Mouse (Mus musculus): ENCODE measurements around the gene Bace2. TPM values are rescaled to one million over a fixed set of nuclear protein-coding genes. Genes with fewer than 3 reads are reported as not detected.
A peak's percentile ranks its signal among the peaks of the same experiment; 100 is the strongest.

Gene Bace2
- polyA plus RNA-seq, 1 experiment from 2014 or later, result 12.2 TPM

- H3K36me3 ChIP-seq (ENCODE audit: insufficient read depth), result no peaks in the 10 kb centered on the region
- no peaks in the 10 kb centered on the region for H3K9me3 ChIP-seq (ENCODE audit: low read depth, low read length)
- DNase-seq (no peak), ATAC-seq (ENCODE audit: insufficient read depth) (no peak)
- H3K4me3 ChIP-seq (ENCODE audit: low read depth, low read length), result no peak overlapping the region
- H3K27ac ChIP-seq (ENCODE audit: low read depth), result no peak overlapping the region
- no peaks in the 10 kb centered on the region for H3K27me3 ChIP-seq (ENCODE audit: insufficient read depth, low read length)
- 0 out of 2 replicates have a peak, but pooled peaks cover 6% of the 10 kb centered on the region for H3K4me1 ChIP-seq (ENCODE audit: insufficient read depth)
- no peak for TF ChIP-seq CTCF (IDR thresholded peaks at IDR 0.05; ENCODE audit: low read depth)
- no peak overlapping the region for H3K4me2 ChIP-seq
- H3K9ac ChIP-seq, result no peak overlapping the region
Measured at GRCm38 (mm10) chr16:97401741-97402140, 45.2 kb downstream of the Bace2 start.

- Histone ChIP-seq H3K4me3 (ENCODE audit: low read depth, low read length) (no peak overlapping the region), H3K27ac (ENCODE audit: low read depth) (no peak overlapping the region), H3K27me3 (ENCODE audit: insufficient read depth, low read length) (no peaks in the 10 kb centered on the region), H3K4me1 (ENCODE audit: insufficient read depth) (0 out of 2 replicates have a peak, but pooled peaks cover 6% of the 10 kb centered on the region), H3K4me2 (no peak overlapping the region), H3K9me3 (ENCODE audit: low read depth, low read length) (no peaks in the 10 kb centered on the region), H3K36me3 (ENCODE audit: insufficient read depth) (no peaks in the 10 kb centered on the region), H3K9ac (no peak overlapping the region)
- DNase-seq, result no peak
- TF ChIP-seq CTCF (IDR thresholded peaks at IDR 0.05; ENCODE audit: low read depth), result no peak
- 69% methylated on average over 4 of the region's 4 CpGs for WGBS
- no peak for ATAC-seq (ENCODE audit: insufficient read depth)
Measured at GRCm38 (mm10) chr16:97402213-97402785, 45.8 kb downstream of the Bace2 start.

- H3K36me3 ChIP-seq (ENCODE audit: insufficient read depth), result no peaks in the 10 kb centered on the region
- DNase-seq (no peak), ATAC-seq (ENCODE audit: insufficient read depth) (no peak)
- no peak overlapping the region for H3K4me3 ChIP-seq (ENCODE audit: low read depth, low read length)
- no peak for TF ChIP-seq CTCF (IDR thresholded peaks at IDR 0.05; ENCODE audit: low read depth)
- H3K4me2 ChIP-seq, result no peak overlapping the region
- H3K9me3 ChIP-seq (ENCODE audit: low read depth, low read length), result no peaks in the 10 kb centered on the region
- no peak overlapping the region for H3K9ac ChIP-seq
- H3K27ac ChIP-seq (ENCODE audit: low read depth), result no peak overlapping the region
- 92% methylated on average over 5 of the region's 5 CpGs for WGBS
- H3K4me1 ChIP-seq (ENCODE audit: insufficient read depth), result 0 out of 2 replicates have a peak, but pooled peaks cover 6% of the 10 kb centered on the region
- no peaks in the 10 kb centered on the region for H3K27me3 ChIP-seq (ENCODE audit: insufficient read depth, low read length)
Measured at GRCm38 (mm10) chr16:97405476-97406012, 49.0 kb downstream of the Bace2 start.

GRCm38 (mm10) chr16:97417896-97418542 is 61.5 kb downstream of the Bace2 start:
- peak; percentile 78 for DNase-seq
- H3K9ac ChIP-seq, result no peak overlapping the region
- no peaks in the 10 kb centered on the region for H3K36me3 ChIP-seq (ENCODE audit: insufficient read depth)
- no peaks in the 10 kb centered on the region for H3K4me1 ChIP-seq (ENCODE audit: insufficient read depth)
- peak; percentile 80 for TF ChIP-seq CTCF (IDR thresholded peaks at IDR 0.05; ENCODE audit: low read depth)
- H3K4me2 ChIP-seq, result no peak overlapping the region
- H3K9me3 ChIP-seq (ENCODE audit: low read depth, low read length), result no peaks in the 10 kb centered on the region
- WGBS, result 7% methylated on average over 4 of the region's 4 CpGs
- H3K27me3 ChIP-seq (ENCODE audit: insufficient read depth, low read length), result no peaks in the 10 kb centered on the region
- ATAC-seq (ENCODE audit: insufficient read depth), result peak; percentile 89
- no peak overlapping the region for H3K4me3 ChIP-seq (ENCODE audit: low read depth, low read length)
- H3K27ac ChIP-seq (ENCODE audit: low read depth), result no peak overlapping the region

GRCm38 (mm10) chr16:97418749-97419453 is 62.4 kb downstream of the Bace2 start:
- no peak overlapping the region for H3K4me2 ChIP-seq
- H3K4me1 ChIP-seq (ENCODE audit: insufficient read depth), result no peaks in the 10 kb centered on the region
- no peaks in the 10 kb centered on the region for H3K9me3 ChIP-seq (ENCODE audit: low read depth, low read length)
- 78% methylated on average over 6 of the region's 6 CpGs for WGBS
- H3K27me3 ChIP-seq (ENCODE audit: insufficient read depth, low read length), result no peaks in the 10 kb centered on the region
- H3K36me3 ChIP-seq (ENCODE audit: insufficient read depth), result no peaks in the 10 kb centered on the region
- H3K4me3 ChIP-seq (ENCODE audit: low read depth, low read length), result no peak overlapping the region
- no peak overlapping the region for H3K27ac ChIP-seq (ENCODE audit: low read depth)
- H3K9ac ChIP-seq, result no peak overlapping the region
- DNase-seq (no peak), ATAC-seq (ENCODE audit: insufficient read depth) (no peak)
- TF ChIP-seq CTCF (IDR thresholded peaks at IDR 0.05; ENCODE audit: low read depth), result no peak

GRCm38 (mm10) chr16:97421671-97422070 is 65.1 kb downstream of the Bace2 start:
- H3K27me3 ChIP-seq (ENCODE audit: insufficient read depth, low read length), result no peaks in the 10 kb centered on the region
- H3K4me2 ChIP-seq, result no peak overlapping the region
- H3K4me3 ChIP-seq (ENCODE audit: low read depth, low read length), result no peak overlapping the region
- no peak for ATAC-seq (ENCODE audit: insufficient read depth)
- 59% methylated on average over 6 of the region's 6 CpGs for WGBS
- DNase-seq, result no peak
- H3K27ac ChIP-seq (ENCODE audit: low read depth), result no peak overlapping the region
- no peak overlapping the region for H3K9ac ChIP-seq
- no peak for TF ChIP-seq CTCF (IDR thresholded peaks at IDR 0.05; ENCODE audit: low read depth)
- H3K4me1 ChIP-seq (ENCODE audit: insufficient read depth), result no peaks in the 10 kb centered on the region
- H3K9me3 ChIP-seq (ENCODE audit: low read depth, low read length), result no peaks in the 10 kb centered on the region
- no peaks in the 10 kb centered on the region for H3K36me3 ChIP-seq (ENCODE audit: insufficient read depth)

GRCm38 (mm10) chr16:97423627-97424026 is 67.1 kb downstream of the Bace2 start:
- no peak for TF ChIP-seq CTCF (IDR thresholded peaks at IDR 0.05; ENCODE audit: low read depth)
- Histone ChIP-seq H3K9ac (no peak overlapping the region), H3K4me2 (no peak overlapping the region), H3K9me3 (ENCODE audit: low read depth, low read length) (no peaks in the 10 kb centered on the region), H3K36me3 (ENCODE audit: insufficient read depth) (no peaks in the 10 kb centered on the region), H3K27ac (ENCODE audit: low read depth) (no peak overlapping the region), H3K4me1 (ENCODE audit: insufficient read depth) (no peaks in the 10 kb centered on the region), H3K27me3 (ENCODE audit: insufficient read depth, low read length) (no peaks in the 10 kb centered on the region), H3K4me3 (ENCODE audit: low read depth, low read length) (no peak overlapping the region)
- ATAC-seq (ENCODE audit: insufficient read depth), result no peak
- 58% methylated on average over 1 of the region's 1 CpGs for WGBS
- no peak for DNase-seq

Measured in lung, embryonic 14.5 days (tissue).